Mouse (Mus musculus): ENCODE data around the gene Myl4.

DNA sequence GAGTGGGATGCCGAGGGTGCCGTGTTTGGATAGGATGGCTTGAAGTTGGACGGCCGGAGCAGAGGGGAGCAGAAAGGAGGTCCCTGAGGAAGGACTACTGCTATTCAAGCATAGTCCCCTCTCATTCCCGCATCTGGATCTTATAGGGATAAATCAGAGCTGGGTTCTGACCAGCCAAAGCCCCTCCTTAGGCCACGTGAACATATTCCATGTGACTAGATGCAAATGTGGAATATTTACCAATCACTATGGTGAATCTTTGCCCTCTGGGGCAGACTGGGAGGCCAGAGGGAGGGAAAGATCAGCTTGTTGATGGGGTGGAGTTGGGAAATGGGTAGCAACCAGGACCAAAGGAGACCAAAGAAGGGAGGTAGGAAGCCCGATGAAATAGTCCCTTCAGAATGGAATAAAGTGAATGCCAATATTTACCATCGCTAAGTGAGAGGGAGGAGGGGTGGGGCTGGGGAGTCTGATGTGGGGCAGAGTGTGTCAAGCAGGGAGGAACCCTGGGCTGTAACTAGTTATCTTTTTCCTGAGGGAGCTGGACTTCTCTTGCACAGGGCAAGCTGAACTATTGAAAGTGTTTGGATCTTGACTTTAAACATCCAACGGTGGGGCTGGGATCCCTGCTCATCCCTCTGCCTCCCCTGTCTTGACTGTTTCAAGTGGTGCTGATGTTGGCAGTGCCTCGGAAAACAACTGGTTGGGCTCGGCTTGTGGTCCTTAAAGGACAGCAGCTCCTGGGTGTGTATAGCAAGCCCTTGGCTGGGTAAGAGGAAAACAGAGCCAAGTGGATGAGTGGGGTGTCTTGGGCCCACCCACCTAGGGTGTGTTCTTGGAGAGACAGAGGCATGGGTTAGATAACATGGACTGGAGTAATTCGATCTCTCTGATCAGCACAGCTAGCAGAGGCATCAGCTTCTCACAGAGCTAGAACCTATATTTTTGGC lies 75.3 kb downstream of the Myl4 start:
- TF ChIP-seq HCFC1 (IDR thresholded peaks at IDR 0.05; ENCODE audit: borderline replicate concordance, insufficient read depth, low read length) = no peak
- no peak for TF ChIP-seq ZC3H11A (IDR thresholded peaks at IDR 0.05; ENCODE audit: borderline replicate concordance, low read depth, low read length)
- no peak for TF ChIP-seq MAFK (IDR thresholded peaks at IDR 0.05; ENCODE audit: insufficient read depth, low read depth, low read length)
- TF ChIP-seq CHD2 (IDR thresholded peaks at IDR 0.05; ENCODE audit: low read depth, low read length) = no peak
- TF ChIP-seq ZNF384 (IDR thresholded peaks at IDR 0.05; ENCODE audit: low read depth, low read length) = no peak
